Mouse (Mus musculus) lung, postnatal 36 days (tissue): ENCODE results near the gene Grb10.

ENCODE experiments used
- DNase-seq: peaks from one replicate; pipeline ENCODE4 v3.0.0; 2022; ENCODE audit warnings: mixed read lengths

Grb10 gene

DNA sequence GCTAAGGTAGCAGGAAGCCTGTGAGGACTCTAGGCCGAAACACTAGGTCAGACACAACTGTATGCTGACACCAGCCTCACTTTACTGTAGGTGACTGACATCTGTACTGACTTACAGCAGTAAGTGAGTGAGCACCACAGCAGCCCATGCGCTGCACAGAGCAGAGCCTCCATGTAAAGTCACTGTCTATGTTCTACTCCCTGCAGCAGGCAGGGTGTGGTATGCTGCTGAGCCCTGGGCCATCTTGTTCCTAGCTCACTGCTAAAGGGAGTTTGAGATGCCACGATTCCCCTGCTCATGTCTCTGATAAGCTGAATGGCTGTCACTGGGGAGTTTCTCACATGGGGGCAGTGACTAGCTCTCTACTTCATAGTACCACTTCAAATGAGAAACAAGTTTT lies 72.3 kb downstream of the Grb10 start:
- DNase-seq = no peak

DNA sequence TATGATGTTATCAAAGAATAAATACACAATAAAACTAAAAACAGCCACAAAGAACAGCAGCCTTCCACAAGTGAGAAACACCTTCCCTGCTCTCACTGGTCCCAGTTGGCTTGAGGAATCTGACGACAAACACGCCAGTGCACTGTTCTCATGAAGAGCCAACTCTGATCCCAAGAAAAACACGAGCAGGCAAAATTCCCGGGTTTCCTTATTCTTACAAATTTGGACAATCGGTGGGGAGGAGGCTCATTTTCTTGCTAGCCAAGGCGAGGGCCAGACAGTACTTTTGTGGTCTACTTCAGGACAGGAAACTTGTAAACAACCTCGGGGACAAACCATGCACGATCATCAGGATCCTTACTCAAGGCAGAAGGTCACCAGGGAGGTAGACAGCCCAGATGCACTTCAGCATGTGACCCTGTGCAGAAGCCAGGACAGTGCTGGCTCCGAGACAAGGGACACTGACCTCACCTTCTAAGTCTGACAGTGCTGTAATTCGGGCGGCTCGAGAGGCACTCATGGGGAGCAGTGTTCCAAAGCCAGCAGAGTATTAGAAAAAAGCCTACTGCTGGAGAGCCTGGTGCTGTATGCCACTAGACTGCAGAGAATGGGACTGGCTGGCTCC lies 72.9 kb downstream of the Grb10 start:
- peak; percentile 70 for DNase-seq

DNA sequence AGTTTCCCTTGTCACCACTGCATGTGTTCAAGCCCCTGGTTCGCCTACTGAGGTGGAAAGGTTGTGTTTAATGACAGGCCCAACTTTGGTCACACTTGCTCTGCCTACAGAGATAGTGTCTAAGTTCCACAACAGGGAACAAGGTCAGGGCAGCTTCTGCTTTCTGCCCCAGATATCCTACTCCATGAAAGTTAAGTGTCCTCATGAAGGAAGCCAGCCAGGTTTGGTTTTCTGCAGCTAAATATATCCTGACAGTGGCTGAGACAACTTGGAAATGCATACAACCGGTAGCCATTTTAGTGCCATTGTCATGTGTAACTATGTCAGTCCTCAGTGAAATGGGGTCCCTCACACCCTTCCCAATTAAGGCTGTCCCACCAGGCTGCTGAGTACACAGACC lies 73.8 kb downstream of the Grb10 start:
- DNase-seq = no peak

DNA sequence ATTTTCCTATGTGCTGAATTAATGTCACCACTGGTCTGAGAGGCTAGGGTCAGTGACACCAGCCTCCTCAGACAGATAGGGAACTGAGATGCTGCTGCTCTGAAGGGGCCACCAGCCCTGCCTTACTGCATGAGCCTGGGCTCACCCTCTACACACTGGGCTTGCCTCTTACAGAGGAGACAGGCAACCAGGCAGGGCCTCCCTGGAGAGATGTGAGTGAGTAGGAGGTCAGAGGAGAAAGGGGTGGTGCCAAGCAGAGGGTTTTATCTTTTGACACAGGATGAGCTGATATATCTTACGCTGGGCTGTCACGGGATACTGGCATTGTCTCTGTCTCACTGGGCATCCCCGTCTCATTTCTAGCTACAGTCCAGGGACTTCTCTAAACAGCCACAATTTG lies 74.9 kb downstream of the Grb10 start:
- no peak for DNase-seq

DNA sequence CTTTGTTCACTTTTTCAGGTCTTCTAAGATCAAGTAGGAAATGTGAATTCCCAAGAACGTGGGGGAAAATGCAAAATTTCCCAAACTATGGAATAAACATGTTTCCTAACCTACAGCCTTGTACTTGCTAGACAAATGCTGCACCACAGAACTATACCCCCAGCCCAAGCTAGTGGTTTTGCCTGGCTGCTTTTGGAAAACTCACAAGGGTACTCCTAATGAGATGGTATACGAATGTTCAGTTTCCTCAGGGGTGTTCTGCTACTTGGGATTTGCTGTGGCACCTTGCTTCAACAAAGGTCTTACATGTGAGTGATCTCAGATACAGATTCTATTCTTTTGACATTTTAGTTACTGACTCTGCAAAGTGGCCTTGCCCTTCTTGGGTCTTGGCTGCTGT lies 75.4 kb downstream of the Grb10 start:
- no peak for DNase-seq

DNA sequence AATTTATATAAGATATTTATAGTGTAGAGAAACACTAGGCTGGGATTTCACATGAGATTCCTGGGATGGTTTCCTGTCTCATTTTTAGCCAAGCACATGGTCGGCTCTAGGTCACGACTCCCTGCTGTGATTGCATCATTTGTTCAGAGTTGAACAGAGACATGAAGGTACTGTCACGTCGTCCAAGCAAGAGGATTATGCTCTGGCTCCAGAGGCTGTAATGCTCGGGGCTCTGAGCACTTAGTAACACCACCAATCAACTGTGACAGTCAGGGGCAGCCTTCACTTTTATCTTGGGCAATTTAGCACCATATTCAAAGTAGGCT lies 75.9 kb downstream of the Grb10 start:
- peak; percentile 56 for DNase-seq

DNA sequence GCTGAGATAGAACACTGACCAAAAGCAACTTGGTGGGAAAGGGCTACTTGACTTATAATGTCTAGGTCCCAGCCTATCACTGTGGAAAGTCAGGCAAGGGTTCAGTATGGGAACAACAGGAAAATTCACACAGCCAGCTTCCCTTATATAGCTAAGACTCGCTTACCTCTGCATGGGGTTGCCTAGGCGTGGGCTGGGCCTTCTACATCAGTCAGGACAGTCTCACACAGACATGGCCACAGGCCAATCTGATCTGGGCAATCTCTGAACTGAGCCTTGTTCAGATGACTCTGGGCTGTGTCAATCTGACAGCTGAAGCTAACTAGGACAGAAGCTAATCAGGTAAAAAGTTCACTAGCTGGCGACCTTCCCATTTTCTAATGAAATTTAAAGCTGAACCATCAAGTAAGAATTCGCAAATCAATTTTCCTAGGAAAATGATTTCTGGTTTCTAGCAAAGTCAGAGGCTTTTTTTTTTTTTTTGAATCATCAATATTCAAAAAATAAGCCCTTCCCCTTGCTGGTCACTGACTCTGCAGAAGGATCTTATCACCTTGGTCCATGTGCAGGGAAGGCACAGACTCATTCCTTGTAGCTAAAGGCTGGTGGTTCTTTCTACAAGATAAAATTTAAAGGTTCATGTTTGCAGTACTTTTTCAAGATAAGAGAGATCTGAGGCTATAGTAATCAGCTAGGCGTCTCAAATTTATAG lies 76.4 kb downstream of the Grb10 start:
- no peak for DNase-seq

DNA sequence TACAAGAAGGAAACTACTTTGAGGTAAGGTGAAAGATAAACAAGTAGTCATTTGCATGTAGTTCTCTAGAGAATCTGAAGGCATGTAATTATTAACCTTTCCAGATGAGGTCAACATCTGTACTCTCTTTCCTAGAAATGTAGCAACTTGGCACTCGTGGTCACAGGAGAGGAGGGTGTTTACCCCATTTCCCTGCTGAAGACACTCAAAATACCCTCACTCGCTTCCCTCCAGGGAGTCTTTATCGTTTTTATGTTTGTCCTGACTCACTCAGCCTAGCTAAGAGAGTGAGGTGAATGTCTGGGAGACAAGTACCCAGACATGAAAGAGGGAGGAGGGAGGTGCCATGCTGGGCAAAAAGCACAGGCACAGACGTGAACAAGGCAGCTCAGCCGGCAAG lies 77.6 kb downstream of the Grb10 start:
- DNase-seq = peak; percentile 19

DNA sequence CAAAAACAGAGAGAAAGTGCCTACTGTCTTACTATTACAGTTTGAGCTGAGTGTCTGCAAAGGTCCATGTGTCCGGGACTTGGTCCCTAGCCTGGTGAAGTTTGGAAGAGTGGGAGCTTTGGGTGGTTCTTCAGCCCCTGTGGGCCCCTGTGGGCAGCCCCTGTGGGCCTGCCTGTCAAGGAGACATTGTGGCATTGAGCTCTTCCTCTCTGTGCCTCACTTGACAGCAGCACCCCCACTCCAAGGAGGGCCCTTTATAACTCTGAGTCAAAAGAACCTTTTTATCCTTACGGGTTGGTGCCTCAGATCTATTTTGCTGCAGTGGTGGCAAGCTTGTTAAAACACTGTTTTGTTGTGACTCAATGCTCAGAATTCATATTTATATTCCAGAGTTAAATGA lies 78.3 kb downstream of the Grb10 start:
- DNase-seq = no peak

DNA sequence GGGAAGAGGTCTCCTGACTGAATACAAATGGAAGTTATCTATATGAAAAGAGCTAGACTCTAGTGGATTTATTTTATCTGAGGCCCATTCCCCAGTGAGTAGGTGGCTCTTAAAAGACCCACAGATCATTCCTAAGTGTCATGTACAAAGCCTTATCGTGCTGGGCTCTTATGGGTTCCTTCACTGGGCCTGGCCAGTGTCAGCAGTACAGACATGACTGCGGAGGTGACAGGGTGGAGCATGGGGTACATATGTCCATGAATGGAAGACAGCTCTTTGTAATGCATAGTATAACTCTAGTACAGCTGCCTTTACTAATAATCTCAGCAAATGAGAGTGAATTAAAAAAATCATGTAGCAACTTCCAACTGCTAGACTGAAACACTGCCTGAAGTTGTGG lies 80.0 kb downstream of the Grb10 start:
- no peak for DNase-seq

DNA sequence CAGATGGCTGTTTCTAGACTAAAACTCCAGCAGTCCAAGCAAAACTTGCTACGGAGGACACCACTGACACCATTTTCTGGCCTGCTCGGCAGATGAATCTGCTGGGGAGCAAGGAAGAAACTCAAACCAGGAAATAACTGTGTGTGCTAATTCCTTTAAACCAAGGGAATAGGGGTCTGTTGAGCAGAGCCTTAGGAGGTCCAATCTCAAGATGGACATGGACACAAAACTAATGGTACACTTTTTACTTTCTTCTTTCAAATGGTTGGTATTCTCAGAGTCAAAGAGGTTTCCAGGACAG lies 80.5 kb downstream of the Grb10 start:
- no peak for DNase-seq

DNA sequence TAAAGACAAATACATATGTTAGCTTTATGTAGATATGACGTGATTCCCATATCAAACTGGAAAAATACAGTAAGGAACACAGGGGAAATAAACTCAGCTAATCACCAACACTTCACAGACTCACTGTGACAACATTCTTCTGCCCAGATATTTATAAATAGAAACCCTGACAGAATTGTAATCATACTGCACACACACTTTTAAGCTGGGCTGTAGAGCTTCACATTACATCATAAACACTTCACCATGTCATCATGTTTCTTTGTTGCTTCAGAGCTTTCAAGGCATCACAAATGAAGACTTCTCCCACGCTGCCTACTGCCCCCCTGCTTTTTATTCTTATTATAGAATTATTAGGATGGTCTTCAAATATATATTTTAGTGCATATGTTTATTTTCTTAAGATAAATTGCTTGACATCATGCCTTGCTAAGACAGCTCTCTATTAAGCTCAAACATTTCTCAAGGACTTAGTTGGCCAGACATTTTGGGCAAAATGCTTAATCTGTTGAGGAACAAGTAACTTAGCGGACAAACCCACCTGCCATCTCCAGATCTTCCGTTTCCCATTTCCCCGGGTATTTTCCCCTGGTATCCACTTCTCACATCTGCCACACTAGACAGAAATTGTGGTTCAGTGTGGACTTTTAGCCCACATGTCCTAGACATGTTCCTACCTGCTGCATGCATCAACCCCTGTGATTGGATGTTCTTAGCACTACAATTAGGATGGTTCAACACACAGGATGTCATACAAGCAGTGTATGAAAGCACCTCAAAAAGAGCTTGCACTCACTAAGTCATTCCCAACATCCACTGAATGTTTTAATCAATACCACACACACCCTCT lies 81.0 kb downstream of the Grb10 start:
- DNase-seq = no peak

DNA sequence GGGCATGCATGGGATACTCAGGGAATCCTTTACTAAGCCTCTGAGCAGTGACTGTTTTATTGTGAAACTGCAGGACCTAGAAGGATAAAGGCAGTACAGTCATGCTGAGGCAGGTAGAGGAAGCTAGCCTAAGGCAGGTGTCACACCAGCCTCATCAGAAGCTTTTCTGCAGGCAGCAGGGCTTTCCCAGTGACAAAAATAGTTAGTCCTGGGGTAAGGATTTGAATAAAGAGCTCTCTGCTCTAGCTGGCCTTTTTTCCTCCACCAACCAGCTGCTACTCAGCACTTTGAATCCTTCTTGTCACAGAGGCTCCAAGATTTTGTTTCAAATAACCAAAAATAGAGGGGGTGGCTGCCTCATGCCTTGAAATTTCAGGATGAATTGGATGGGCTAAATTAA lies 82.7 kb downstream of the Grb10 start:
- no peak for DNase-seq

DNA sequence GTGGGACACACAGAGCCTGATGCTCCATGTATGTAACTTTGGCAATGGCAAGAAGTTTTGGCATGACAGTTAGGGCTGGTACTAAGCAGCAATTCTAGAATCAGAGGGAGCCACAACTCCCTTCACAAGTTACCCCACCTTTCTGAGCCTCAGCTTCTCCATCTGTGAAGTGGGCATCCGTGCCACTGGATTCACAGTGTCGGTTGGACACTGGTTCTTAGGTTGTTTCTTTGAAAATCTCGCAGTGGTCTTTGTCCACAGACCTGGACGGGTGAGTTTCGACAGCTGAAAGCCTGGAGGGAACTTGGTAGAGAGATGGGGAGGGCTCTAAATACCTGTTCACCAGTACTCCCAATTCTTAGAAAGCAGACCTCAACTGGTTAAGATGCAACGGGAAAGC lies 83.9 kb downstream of the Grb10 start:
- no peak for DNase-seq

DNA sequence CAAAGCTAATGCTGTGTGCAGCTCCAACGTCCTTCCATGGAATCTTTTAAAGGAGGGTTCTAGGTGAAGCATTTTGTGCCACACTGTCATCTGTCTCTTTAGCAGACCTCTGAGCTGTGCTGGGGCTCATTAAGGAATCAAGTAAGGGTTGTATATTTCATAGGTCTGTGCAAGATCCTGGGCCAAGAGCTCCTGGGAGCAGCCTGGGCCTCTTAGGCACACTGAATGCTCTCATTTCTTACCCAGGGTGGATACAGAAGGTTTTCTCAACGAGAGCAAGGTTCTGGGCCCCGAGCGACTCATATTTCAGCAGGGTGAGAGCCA lies 84.4 kb downstream of the Grb10 start:
- no peak for DNase-seq

DNA sequence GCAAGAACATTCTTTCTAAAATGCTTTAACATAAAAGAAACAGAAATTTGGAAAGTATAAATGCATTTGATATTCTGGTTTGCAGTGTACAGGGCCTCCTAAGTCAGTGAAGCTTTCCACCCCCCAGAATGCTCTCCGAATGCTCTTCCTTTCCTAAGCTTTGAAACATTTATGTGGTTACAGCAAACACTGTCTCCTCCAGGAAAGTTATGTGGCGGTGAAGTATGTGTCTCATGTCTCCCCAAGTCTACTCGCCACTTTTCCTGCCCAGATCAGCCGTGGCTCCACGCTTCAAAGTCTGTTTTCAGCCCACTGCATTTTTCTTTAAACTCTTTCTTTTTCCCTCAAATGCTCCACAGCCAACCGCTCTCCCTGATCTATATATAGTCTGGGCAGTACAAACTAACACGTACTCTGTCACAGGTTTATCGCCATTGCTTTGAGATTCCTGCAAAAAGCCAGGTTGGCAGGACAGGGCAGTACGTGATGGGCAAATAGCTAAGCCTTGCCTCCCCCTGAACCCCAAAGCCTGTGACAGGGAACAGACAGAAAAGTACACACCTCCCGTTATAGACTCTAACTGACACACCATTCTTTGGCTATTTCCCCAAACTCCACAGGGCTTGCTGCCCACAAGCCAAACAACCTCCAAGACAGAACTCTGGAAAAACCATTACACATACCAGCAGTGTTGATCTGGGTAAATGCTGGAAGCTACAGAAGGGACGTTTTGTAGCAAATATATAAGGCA lies 84.9 kb downstream of the Grb10 start:
- no peak for DNase-seq

DNA sequence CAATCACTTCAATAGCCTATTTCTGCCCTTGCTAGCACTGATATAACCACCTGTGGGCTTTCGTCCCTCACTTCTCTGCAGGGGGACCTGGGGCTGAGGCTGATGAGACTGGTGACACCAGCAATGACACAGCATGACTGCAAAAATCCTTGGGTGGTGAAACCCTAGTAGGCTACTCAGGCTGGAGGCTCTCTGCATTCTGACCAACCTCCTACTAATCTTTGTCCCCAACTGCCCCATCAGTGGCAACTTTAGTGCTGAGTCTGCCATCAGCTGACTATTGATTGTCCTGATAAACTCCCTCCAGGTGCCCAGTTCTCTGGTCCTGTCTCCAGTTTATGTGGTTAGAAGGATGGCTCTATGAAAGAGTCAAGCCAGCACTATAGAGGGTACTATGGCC lies 85.9 kb downstream of the Grb10 start:
- no peak for DNase-seq

DNA sequence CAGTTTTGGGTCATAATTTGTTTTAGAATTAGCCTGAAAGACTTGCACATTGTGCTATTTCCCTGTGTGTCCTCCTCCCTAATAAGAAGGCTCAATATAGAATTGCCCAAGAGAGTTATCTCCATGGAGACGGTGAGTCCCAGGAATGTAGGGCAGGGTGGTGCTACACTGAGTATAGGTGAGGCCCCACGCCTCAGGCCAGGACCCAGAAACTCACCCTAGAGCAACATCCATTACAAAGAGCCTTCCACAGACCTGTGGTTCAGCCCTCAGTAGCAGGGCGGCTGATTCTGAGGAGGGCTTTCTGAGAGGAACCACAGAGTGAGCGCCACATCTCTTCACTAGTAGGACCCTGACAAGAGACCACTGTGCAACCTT lies 89.5 kb downstream of the Grb10 start:
- peak; percentile 17 for DNase-seq

DNA sequence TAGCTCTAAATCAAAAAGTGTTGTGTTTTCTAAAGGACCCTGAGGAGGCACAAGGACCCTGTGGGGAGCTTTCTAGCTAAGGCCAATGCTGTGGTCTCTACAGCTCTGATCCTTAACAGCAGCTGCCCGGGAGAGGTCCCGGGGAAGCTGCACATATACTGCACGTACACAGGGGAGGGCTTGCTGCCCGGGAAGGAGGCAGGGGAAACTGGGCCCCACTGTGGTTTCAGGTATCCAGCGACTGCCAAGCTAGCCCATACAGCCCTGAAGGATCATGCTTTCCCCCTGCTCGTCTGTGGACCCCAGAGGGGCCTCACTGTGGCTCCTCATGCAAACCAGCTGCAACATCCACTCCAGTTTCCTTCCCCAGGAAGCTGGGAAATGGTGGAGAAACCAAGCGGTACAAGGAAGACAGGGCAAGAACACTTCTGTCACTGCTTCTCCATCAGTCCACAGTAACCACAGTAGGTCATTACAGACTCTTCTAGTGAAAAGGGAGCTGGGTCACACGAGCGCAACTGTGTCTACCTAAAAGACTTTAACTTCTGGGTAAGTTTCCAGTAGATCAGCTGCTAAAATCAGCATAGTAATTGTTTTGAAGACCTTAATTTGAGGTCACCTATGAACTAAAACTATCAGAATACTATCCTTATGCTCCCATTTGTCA lies 90.0 kb downstream of the Grb10 start:
- no peak for DNase-seq

DNA sequence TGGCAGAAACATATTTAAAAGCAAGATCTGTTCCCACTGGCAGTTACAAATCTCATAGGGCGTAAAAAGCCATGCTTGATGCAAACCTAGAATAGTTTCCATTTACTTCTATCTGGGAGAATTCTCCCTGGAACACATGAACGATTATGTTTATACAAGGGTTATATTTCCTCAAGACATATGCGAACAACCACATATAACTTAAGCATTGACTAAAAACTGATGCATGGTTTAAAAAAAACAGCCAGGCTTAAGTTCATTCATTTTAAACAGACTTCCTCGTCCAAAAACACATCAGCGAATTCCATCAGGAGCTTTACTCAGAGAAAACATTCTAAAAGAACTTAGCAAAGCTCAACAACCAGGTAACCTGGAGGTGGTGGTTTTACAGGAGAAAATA lies 90.6 kb downstream of the Grb10 start:
- DNase-seq = no peak

DNA sequence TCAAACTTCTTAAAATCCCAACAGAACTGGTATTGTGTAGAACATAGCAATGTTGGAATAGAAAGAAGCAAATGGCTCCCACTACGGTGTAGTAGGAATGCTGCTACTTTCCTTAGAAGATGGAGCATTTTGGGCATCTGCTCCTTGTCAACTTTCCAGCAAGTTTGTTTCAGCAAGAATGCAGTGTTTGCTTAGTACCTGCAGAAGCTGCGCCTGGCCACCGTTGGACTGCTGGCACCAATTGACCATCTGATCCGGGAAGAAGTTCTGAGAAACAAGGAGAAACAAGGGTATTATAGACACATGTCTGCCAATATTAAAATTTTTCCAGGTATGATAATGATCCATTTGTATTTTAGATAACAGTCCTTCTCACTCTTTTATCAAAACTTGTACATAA lies 92.7 kb downstream of the Grb10 start:
- DNase-seq = no peak

DNA sequence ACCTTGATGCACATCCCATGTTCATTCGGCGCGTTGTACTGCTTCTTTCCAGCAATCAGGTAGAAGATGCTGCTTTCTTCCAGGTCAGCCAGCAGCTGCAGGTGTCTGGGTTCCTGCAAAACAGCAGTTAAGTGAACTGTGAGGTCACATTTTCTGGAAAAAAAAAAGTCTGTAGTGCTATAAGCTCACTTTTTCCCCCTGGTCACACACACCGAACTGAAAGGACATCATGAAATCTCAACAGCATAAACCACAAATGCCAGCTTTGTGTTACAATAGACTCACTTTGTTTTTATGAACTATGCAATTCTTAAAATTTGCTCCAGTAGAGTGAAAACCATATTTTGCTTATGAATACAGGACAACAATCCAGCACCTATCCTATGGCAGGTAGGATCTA lies 93.7 kb downstream of the Grb10 start:
- DNase-seq = no peak

DNA sequence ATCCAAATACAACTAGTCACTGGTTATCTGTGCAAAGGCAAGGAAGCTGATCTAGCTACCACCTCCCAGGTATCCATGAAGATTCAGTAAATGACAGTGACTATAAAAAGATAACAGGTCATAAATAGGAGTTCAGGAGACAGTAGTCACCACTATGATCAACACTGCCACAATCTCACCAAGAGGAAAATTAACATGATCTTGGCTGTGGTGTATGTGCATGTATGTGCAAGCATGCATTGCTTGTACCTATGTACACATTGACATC lies 94.5 kb downstream of the Grb10 start:
- no peak for DNase-seq
